Mouse (Mus musculus): ENCODE measurements around the gene Zfp960. TPM values are rescaled to one million over a fixed set of nuclear protein-coding genes. Genes with fewer than 3 reads are reported as not detected.
"Not testable (repeated sequence)": the region's sequence is repeated elsewhere in the genome, so short reads cannot be mapped to it uniquely, and the experiment has no call there.

The Zfp960 gene
- 5.3 and 6.5 TPM in 2 replicates for polyA plus RNA-seq (2014; fragmentation: Nextera tagmentation; extraction: Ambion mirVana)

- DNase-seq (ENCODE audit: low spot score) (peak; percentile 73), ATAC-seq (replicated peaks; ENCODE audit: low FRiP score) (peak; percentile 100)
- not testable (repeated sequence) for H3K9me3 ChIP-seq (ENCODE audit: control insufficient read depth, low read length); H3K4me1 ChIP-seq (replicated peaks; ENCODE audit: control insufficient read depth, insufficient read depth, low read length); H3K27ac ChIP-seq (ENCODE audit: low read depth, low read length); H3K27me3 ChIP-seq (ENCODE audit: control insufficient read depth, insufficient read depth, low read length); H3K36me3 ChIP-seq (ENCODE audit: control insufficient read depth, insufficient read depth, low read length)
- peak within 1 kb of the TSS; percentile 34 for H3K4me3 ChIP-seq (ENCODE audit: low read depth, low read length)
- WGBS, result under 1% methylated on average over 15 of the region's 21 CpGs
- H3K4me2 ChIP-seq (ENCODE audit: low read depth, low read length, severe bottlenecking), result peak within 1 kb of the TSS; percentile 59
- H3K9ac ChIP-seq (ENCODE audit: low read length), result peak within 1 kb of the TSS; percentile 43; the same call in 1 of the 2 replicates
Measured at GRCm38 (mm10) chr17:17063628-17064494, at the start of gene Zfp960. Gene Zfp960 (plus strand): TSS chr17:17064113.

GRCm38 (mm10) chr17:17018071-17018470 is 45.8 kb upstream of the Zfp960 start:
- DNase-seq (ENCODE audit: low spot score); H3K9me3 ChIP-seq (ENCODE audit: control insufficient read depth, low read length); H3K9ac ChIP-seq (ENCODE audit: low read length); H3K4me1 ChIP-seq (replicated peaks; ENCODE audit: control insufficient read depth, insufficient read depth, low read length); H3K4me3 ChIP-seq (ENCODE audit: low read depth, low read length); ATAC-seq (replicated peaks; ENCODE audit: low FRiP score); H3K4me2 ChIP-seq (ENCODE audit: low read depth, low read length, severe bottlenecking); H3K27me3 ChIP-seq (ENCODE audit: control insufficient read depth, insufficient read depth, low read length); H3K36me3 ChIP-seq (ENCODE audit: control insufficient read depth, insufficient read depth, low read length); H3K27ac ChIP-seq (ENCODE audit: low read depth, low read length): not testable (repeated sequence)
- 92% methylated on average over 2 of the region's 2 CpGs for WGBS

GRCm38 (mm10) chr17:17059566-17059965 is 4.3 kb upstream of the Zfp960 start:
- H3K4me2 ChIP-seq (ENCODE audit: low read depth, low read length, severe bottlenecking); ATAC-seq (replicated peaks; ENCODE audit: low FRiP score); H3K9ac ChIP-seq (ENCODE audit: low read length); H3K27ac ChIP-seq (ENCODE audit: low read depth, low read length); H3K9me3 ChIP-seq (ENCODE audit: control insufficient read depth, low read length); H3K4me3 ChIP-seq (ENCODE audit: low read depth, low read length); H3K4me1 ChIP-seq (replicated peaks; ENCODE audit: control insufficient read depth, insufficient read depth, low read length); H3K27me3 ChIP-seq (ENCODE audit: control insufficient read depth, insufficient read depth, low read length); DNase-seq (ENCODE audit: low spot score); H3K36me3 ChIP-seq (ENCODE audit: control insufficient read depth, insufficient read depth, low read length): not testable (repeated sequence)
- WGBS, result 83% methylated on average over 1 of the region's 1 CpGs

- not testable (repeated sequence) for H3K27ac ChIP-seq (ENCODE audit: low read depth, low read length); H3K27me3 ChIP-seq (ENCODE audit: control insufficient read depth, insufficient read depth, low read length); H3K4me3 ChIP-seq (ENCODE audit: low read depth, low read length); H3K4me1 ChIP-seq (replicated peaks; ENCODE audit: control insufficient read depth, insufficient read depth, low read length); H3K4me2 ChIP-seq (ENCODE audit: low read depth, low read length, severe bottlenecking); H3K9ac ChIP-seq (ENCODE audit: low read length); DNase-seq (ENCODE audit: low spot score); H3K36me3 ChIP-seq (ENCODE audit: control insufficient read depth, insufficient read depth, low read length); H3K9me3 ChIP-seq (ENCODE audit: control insufficient read depth, low read length)
- WGBS, result no CpG with 5 or more reads among the region's 8 CpGs
- ATAC-seq (replicated peaks; ENCODE audit: low FRiP score), result peak; percentile 99
Measured at GRCm38 (mm10) chr17:17120830-17121502, 57.1 kb downstream of the Zfp960 start, which contains the start of gene Zfp97. Gene Zfp97 (plus strand): TSS chr17:17121415.

Other genes starting within 250 kb of the Zfp960 start
- gene Zfp97, start 57.3 kb downstream of the Zfp960 start, polyA plus RNA-seq (2014; fragmentation: Nextera tagmentation; extraction: Ambion mirVana), result 5.2 and 5.5 TPM in 2 replicates